Mouse (Mus musculus) forebrain, postnatal 0 days (tissue): Measurements from ENCODE around the gene Edf1. TPM values are rescaled to one million over a fixed set of nuclear protein-coding genes. Genes with fewer than 3 reads are reported as not detected.

ENCODE experiments used
- ATAC-seq: fragments of 200-750 bp; cut with Nextera tagmentation; 2 replicates; pipeline ENCODE4 v1.8.0; 2017; ENCODE audit warnings: mild to moderate bottlenecking, moderate library complexity
- DNase-seq: peaks from one replicate; pipeline ENCODE4 v3.0.0-alpha.2; 2015
- H3K27ac ChIP-seq: fragments of 300-500 bp; sonication (generic); 2 replicates; pipeline ENCODE4 v1.5.1; 2014; ENCODE audit warnings: low read depth, mild to moderate bottlenecking, antibody characterized with exemption, low read length, moderate library complexity, mixed read lengths
- H3K27me3 ChIP-seq: fragments of 300-500 bp; sonication (generic); 2 replicates; pipeline ENCODE4 v1.6.1; 2014; ENCODE audit warnings: mild to moderate bottlenecking, low read length, mixed read lengths; ENCODE audit not compliant: insufficient read depth
- H3K36me3 ChIP-seq: fragments of 300-500 bp; sonication (generic); 2 replicates; pipeline ENCODE4 v1.6.1; 2014; ENCODE audit warnings: mild to moderate bottlenecking, moderate library complexity; ENCODE audit not compliant: insufficient read depth
- H3K4me1 ChIP-seq: fragments of 300-500 bp; sonication (generic); 2 replicates; pipeline ENCODE4 v1.6.1; 2014; ENCODE audit warnings: antibody characterized with exemption; ENCODE audit not compliant: insufficient read depth
- H3K4me2 ChIP-seq: fragments of 300-500 bp; sonication (generic); 2 replicates; pipeline ENCODE4 v1.6.1; 2014; ENCODE audit warnings: low read depth, mild to moderate bottlenecking, moderate library complexity
- H3K4me3 ChIP-seq: fragments of 300-500 bp; sonication (generic); 2 replicates; pipeline ENCODE4 v1.5.1; 2014; ENCODE audit warnings: low read depth, low read length, mixed read lengths
- H3K9ac ChIP-seq: fragments of 300-500 bp; sonication (generic); 2 replicates; pipeline ENCODE4 v1.6.1; 2014; ENCODE audit warnings: mild to moderate bottlenecking
- H3K9me3 ChIP-seq: fragments of 300-500 bp; sonication (generic); 2 replicates; pipeline ENCODE4 v1.6.1; 2016; ENCODE audit warnings: low read length
- CTCF ChIP-seq: sonication (generic); IDR thresholded peaks from 2 replicates; pipeline ENCODE4 v1.5.1; 2016; ENCODE audit warnings: antibody characterized with exemption, control low read depth, low read depth
- WGBS: fragments of 180-500 bp; shearing (Covaris S2); extraction: QIAGEN DNeasy Blood & Tissue Kit; methylation state at CpG from one replicate; pipeline ENCODE4 v1.1.7; 2014; 5-methylcytosine and 5-hydroxymethylcytosine counted together
- polyA plus RNA-seq: library from polyadenylated mRNA; unstranded; fragments of >200 nt; fragmentation: Nextera tagmentation; extraction: Ambion mirVana; gene quantifications from 2 replicates; pipeline ENCODE4 v1.2.1, GENCODE M21; 2015
- total RNA-seq: library from RNA; depleted of rRNA; stranded (reverse); fragments of >200 nt; gene quantifications from 2 replicates; pipeline ENCODE4 v1.2.3, GENCODE M21; 2014

The Edf1 gene
- total and polyA plus RNA-seq, 2 experiments from 2014 or later: 151 to 368 TPM

DNA sequence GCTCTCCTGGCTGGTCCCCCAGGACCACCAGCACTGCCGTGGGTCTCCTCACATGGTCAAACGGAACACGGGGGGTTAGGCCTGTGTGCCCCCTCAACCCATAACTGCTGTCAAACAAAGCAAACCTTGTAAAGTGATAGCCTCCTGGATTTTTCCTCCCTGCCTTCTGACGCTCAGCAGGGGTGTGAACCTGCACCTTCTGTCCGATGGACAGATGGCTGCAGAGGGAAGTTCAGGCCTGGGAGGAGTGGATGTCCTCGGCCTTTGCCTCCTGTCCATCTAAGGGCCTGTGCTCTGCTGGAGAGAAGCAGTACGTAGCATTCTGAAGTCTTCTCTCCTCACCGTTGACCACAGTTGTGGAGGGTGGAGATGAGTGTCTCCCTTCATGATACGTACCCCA lies 4.3 kb downstream of the Edf1 start:
- Histone ChIP-seq H3K27me3 (no peaks in the 10 kb centered on the region), H3K27ac (no peak overlapping the region), H3K4me3 (no peak overlapping the region), H3K9me3 (no peaks in the 10 kb centered on the region), H3K4me2 (no peak overlapping the region), H3K4me1 (peaks cover 6% of the 10 kb centered on the region; the same call in 1 of the 2 replicates), H3K36me3 (peaks cover 50% of the 10 kb centered on the region), H3K9ac (no peak overlapping the region)
- no peak for ATAC-seq
- no peak for DNase-seq
- TF ChIP-seq CTCF: no peak
- WGBS: 85% methylated on average over 9 of the region's 9 CpGs

DNA sequence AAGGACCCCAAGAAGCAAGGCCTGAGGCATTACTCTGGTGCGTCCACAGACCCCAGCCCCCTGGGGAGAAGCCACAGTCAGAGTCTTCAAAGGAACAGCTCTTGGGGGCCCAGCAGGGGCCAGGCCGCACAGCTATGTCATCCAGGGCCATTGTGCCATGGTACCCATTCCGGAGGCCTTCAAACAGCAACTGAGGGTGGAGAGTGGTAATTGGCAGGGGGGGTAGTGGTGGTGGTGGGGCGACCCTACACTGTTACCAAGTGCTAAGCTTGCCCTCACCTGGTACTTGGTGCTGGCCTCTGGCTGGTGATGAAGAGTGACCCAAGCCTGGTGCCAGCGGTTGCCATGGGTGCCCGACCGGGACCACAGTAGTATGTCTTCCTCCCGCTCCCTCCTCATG lies 8.1 kb downstream of the Edf1 start:
- no peak overlapping the region for H3K9ac ChIP-seq
- H3K4me2 ChIP-seq: no peak overlapping the region
- no peaks in the 10 kb centered on the region for H3K27me3 ChIP-seq
- H3K36me3 ChIP-seq: peaks cover 58% of the 10 kb centered on the region
- WGBS: 86% methylated on average over 8 of the region's 8 CpGs
- DNase-seq: no peak
- no peaks in the 10 kb centered on the region for H3K4me1 ChIP-seq
- no peaks in the 10 kb centered on the region for H3K9me3 ChIP-seq
- no peak for TF ChIP-seq CTCF
- H3K27ac ChIP-seq: no peak overlapping the region
- no peak overlapping the region for H3K4me3 ChIP-seq
- ATAC-seq: no peak

DNA sequence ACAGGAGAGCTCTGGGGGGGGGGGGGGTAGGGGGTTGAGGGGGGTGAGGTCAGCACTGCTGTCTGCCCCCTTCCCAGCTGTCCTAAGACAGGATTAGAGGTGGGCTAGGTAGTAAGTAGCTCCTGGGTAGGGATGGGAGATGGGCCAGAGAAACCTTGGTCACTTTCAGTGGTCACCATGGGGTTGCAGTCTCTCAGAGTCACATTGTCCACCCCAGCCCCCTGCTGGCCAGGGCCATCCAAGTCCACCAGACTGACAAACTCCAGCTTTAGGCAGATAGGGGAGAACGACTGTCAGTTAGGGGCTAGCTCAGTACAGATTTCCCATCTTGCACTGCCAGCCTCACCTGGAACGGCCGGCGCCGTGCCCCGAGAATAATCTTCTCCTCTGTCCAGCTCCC lies 8.9 kb downstream of the Edf1 start:
- Histone ChIP-seq H3K9me3 (no peaks in the 10 kb centered on the region), H3K27me3 (no peaks in the 10 kb centered on the region), H3K27ac (no peak overlapping the region), H3K36me3 (peaks cover 50% of the 10 kb centered on the region), H3K4me3 (no peak overlapping the region), H3K9ac (no peak overlapping the region), H3K4me2 (no peak overlapping the region), H3K4me1 (no peaks in the 10 kb centered on the region)
- WGBS: 86% methylated on average over 6 of the region's 6 CpGs
- no peak for ATAC-seq
- no peak for DNase-seq
- peak; percentile 32; the same call in 1 of the 2 replicates for TF ChIP-seq CTCF

DNA sequence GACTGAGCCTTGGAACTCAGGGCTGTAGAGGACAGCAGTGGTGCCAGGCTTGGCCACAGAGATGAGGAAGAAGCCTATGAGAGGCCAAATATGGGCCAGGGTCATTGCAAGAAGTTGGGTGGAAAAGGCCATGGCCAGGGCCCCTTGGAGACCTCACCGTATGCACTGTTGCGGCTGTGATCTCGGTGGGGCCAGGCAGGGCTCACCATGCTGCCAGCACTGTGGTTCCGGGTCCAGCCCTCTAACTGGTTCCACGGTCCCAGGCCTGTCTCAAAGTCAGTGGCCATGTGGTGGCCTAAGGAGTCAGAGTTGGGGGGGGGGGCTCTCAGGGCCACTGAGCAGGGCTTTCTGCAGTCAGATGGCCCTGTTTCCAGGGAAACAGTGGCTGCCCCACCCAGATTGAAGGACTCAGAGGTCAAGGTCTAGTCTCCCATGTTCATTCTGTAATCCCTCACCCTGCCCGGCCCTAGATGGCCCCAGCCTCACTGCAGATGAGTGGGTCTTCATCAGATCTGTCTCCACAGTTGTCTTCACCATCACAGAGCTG lies 10.9 kb downstream of the Edf1 start:
- 88% methylated on average over 6 of the region's 6 CpGs for WGBS
- H3K9ac ChIP-seq: no peak overlapping the region
- ATAC-seq (no peak), DNase-seq (no peak)
- no peak for TF ChIP-seq CTCF
- H3K4me2 ChIP-seq: no peak overlapping the region
- peaks cover 5% of the 10 kb centered on the region; the same call in 1 of the 2 replicates for H3K4me1 ChIP-seq
- peaks cover 30% of the 10 kb centered on the region for H3K36me3 ChIP-seq
- H3K27ac ChIP-seq: no peak overlapping the region
- H3K4me3 ChIP-seq: no peak overlapping the region
- H3K9me3 ChIP-seq: no peaks in the 10 kb centered on the region
- H3K27me3 ChIP-seq: no peaks in the 10 kb centered on the region

DNA sequence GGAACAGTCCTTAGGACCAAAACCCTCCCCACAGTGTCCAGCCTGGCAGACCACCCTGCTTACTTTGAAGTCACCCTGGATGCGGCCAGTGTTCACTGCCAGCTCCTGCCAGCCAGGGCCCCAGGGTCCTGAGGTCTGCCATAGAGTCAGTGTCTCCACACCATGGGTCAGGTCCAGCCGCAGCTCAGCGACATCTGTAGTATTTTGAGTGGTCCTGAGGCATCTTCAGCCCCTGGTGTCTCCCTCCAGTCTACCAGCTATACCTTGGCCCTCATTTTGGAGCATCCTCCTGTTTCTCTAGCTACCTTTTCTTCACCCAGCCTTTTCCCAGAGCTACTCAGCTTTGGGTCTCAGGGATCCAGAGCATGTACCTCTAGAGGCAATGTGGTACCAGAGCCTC lies 11.7 kb downstream of the Edf1 start:
- Histone ChIP-seq H3K9me3 (no peaks in the 10 kb centered on the region), H3K4me3 (no peak overlapping the region), H3K36me3 (peaks cover 23% of the 10 kb centered on the region), H3K27ac (no peak overlapping the region), H3K9ac (no peak overlapping the region), H3K4me1 (peaks cover 11% of the 10 kb centered on the region; the same call in 1 of the 2 replicates), H3K4me2 (no peak overlapping the region), H3K27me3 (no peaks in the 10 kb centered on the region)
- no peak for TF ChIP-seq CTCF
- DNase-seq (no peak), ATAC-seq (no peak)
- WGBS: 95% methylated on average over 3 of the region's 3 CpGs

DNA sequence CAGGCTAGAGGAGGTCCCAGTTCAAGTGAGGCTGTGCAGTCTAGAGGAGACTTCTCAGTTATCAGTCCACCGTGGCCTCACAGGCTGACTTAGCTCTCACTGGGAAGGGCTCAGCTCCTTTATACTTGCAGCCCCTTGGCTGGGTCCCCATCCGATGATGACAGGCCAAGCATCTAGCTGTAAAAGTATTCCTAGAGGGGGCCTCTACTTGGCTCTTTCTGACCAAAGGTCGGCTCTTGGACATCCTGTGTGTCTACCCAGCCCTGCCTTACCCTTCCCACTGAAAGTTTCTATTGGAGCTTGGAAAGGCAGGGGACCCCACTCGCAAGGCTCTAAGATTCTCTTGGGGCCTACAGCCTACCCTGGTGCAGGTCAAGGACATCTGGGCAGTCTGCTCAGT lies 13.6 kb downstream of the Edf1 start:
- Histone ChIP-seq H3K36me3 (peaks cover 16% of the 10 kb centered on the region), H3K4me2 (no peak overlapping the region), H3K9me3 (no peaks in the 10 kb centered on the region), H3K4me1 (peaks cover 11% of the 10 kb centered on the region; the same call in 1 of the 2 replicates), H3K27ac (no peak overlapping the region), H3K4me3 (no peak overlapping the region), H3K9ac (no peak overlapping the region), H3K27me3 (peaks cover 4% of the 10 kb centered on the region; the same call in 1 of the 2 replicates)
- WGBS: 87% methylated on average over 4 of the region's 4 CpGs
- no peak for TF ChIP-seq CTCF
- no peak for DNase-seq
- no peak for ATAC-seq

DNA sequence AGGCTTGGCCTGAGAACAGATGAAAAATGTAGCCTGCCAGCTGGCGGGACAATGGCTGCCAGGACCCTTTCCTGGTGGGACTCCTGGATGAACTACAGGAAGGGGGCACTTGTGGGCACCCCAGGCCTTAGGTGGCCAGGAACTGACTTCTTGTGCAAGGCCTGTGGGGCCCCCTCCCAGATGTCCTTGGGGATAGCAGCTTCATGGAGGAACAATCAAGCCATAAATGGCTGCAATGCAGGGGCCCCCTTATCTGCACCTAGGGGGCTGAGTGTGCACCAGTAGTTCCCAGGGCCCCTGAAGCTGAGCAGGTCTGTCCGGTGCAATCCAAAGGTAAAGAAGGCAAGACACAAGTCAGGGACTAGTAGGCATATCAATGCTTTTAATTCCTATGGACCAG lies 15.4 kb downstream of the Edf1 start:
- 94% methylated on average over 2 of the region's 2 CpGs for WGBS
- peaks cover 24% of the 10 kb centered on the region for H3K36me3 ChIP-seq
- no peak for TF ChIP-seq CTCF
- H3K4me2 ChIP-seq: no peak overlapping the region
- no peak for ATAC-seq
- DNase-seq: no peak
- peaks cover 11% of the 10 kb centered on the region; the same call in 1 of the 2 replicates for H3K4me1 ChIP-seq
- no peak overlapping the region for H3K4me3 ChIP-seq
- no peak overlapping the region for H3K9ac ChIP-seq
- peaks cover 19% of the 10 kb centered on the region for H3K27me3 ChIP-seq
- no peak overlapping the region for H3K27ac ChIP-seq
- no peaks in the 10 kb centered on the region for H3K9me3 ChIP-seq
